Mouse (Mus musculus) spleen, embryonic (tissue): ENCODE measurements at regions not wholly inside any gene's neighbourhood (a gene's known extent, or its start where the extent isn't known, plus 50 kb on each side); places are given as distances from the start of the nearest gene placed in this dataset.

ENCODE experiments used
- CTCF ChIA-PET: fragments of 350-600 bp; sonication (Branson Sonifier 250); formaldehyde crosslinking; loops from one replicate; lab custom pipeline; 2022; lab: Charles Lee

DNA sequence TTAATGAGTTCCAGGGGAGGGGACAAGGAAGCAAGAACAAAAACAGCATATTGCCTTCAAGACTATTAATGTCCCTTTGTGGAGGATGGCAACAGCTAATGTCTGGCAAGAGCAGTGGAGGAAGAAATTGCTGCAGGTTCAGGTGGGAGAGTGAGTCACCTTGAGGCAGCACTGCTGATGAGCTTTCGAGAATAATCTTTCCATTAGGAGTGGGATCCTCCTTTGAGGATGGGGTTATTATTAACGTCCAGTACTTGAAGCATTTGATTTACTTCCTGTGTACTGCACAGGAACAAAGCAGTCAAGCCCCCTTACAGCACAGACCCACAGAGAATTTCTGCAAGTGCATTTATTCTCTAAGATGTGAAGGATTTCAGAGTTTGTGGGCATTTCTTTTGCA lies 671.2 kb upstream of the Stxbp6 start:
- CTCF ChIA-PET = no interaction called here

DNA sequence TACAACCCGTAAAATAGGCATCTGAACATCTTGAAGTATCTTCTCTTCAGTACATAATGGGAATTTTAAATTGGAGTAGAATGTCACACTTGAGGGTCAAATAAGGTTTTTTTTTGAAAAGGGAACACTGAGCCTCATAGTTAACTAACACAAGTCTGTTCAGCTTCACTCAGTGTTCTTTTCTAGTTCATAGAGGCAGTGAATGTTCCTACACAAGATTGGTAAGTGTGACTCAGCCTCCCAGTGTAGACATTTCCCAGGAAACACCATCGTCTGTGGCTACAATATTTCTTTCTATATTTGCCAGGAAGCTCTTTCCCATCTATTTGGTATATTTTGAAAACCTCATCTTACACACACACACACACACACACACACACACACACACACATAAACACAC lies 670.1 kb upstream of the Stxbp6 start:
- CTCF ChIA-PET = no interaction called here

DNA sequence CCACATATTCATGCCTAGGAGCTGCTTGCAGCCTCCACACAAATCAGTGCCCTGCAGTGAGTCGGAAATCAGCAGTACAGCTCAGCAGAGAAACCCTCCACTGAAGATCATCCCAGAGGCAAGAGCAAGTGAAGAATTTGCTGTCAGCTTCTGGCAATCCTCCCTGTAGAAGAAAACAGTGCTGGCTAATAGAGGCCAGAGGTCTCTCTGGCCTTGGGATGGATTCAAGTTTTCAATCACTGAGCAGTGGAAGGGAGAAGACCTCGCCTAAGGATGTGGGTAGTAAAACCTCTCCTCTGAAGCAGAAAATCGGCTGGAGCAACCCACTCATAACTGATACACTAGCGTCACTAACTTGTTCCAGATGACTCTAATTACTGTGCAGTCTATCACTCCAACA lies 659.2 kb upstream of the Stxbp6 start:
- CTCF ChIA-PET = no interaction called here

DNA sequence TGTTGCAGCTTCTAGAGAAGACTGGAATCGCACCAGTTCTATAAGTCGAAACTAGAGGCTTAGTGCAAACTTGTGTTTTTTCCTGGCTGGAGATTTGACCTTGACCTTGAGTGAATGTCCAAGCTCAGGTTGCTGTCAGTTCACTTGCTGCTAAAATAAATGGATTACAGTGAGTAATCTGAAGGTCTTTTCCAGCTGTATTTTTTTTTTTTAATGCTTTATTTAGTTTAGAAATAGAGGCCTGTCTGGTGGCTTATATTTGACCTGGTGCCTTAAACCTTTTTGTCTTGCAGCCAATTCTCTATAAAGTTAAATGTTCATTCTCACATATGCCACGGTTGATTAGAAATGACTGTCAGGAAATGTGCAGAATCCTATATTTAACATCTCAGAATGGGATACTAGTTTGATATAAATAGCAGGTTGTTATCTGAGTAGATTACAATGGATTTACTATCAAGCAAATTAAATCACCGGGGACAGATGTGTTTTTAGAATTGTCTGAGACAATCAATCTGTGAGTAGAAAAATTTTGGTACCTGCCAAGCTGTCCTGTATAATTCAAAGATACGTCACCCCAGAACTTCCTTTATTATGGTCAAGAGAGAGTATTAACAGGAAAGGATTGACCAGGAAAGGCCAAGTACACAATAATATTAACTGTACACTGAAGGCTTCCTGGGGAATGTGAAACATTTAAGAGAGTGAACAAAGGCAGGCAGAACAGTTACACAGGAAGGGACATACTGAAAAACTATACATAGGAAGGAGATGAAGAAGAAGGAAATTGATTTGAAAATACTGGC lies 650.3 kb upstream of the Stxbp6 start:
- CTCF ChIA-PET = no interaction called here

DNA sequence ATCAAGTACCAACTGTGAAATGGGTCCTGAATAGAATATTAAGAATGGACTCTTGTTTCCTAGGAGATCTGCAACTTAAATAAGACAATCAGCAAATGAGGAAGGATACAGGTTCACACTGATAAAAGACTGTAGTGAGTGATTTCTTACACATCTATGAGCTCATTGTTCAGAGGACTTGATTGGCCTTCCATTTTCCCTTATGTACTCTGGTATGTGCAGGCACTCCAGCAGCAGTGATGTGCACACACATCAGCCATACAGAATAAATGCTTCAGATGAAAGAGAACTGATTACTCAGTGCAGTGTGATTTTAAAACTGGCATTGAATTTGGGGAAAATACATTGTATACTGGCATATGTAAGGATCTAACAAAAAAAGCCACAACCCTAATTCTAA lies 636.8 kb upstream of the Stxbp6 start:
- CTCF ChIA-PET = no interaction called here

DNA sequence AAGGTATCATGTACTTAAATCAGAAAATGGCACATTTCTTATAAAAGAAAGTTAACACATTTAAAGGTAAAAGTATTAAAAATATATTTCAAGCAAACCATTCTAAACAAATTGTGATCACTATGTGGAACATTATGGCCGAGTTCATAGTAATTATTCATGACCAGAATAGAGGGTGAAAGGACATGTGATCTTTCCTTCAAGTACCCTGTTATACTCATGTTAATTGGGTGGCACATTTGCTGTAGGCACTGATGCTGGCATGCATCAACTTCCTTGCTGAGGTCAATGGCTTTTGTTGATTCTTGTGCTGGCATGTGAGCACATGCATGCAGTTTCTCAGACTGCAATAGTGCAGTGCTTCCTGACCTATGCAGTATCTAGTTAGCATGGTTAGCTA lies 636.3 kb upstream of the Stxbp6 start:
- CTCF ChIA-PET = no interaction called here

DNA sequence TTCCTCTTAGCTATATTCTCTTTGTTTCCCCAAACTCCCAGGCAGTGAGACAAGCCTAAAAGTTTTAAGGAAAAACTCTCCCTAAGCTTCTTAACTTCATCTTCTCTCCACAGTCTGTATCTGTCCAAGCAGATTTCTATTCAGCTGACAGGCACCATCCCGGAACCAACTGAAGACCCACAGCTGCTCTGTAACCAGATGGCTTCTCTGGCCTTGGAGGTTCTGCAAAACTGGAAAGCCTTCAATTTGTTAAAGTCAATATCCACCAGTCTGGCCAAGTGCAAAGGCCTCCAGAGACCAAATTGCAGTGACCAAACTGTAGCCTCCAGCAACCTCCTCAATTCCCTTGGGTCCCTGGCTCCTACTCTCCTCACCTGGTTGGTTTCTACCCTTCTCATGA lies 614.8 kb upstream of the Stxbp6 start:
- CTCF ChIA-PET = no interaction called here

DNA sequence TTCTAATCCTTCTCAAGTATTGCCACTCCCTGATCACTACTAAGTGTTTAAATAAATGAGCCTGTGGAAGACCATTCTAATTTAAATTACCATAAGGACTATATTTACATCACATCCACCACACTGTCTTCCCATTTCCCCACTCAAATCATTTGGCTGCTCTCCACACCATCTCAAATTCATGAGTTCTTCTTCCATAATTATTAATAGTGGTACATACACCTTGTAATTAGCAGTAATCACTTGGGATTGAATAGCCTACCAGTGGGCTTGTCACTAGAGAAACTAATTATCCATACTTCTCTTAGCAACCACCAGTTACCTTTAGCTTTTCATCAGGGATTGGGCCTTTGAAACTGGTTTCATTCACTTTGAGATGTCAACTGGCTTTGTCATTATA lies 612.3 kb upstream of the Stxbp6 start:
- CTCF ChIA-PET = no interaction called here

DNA sequence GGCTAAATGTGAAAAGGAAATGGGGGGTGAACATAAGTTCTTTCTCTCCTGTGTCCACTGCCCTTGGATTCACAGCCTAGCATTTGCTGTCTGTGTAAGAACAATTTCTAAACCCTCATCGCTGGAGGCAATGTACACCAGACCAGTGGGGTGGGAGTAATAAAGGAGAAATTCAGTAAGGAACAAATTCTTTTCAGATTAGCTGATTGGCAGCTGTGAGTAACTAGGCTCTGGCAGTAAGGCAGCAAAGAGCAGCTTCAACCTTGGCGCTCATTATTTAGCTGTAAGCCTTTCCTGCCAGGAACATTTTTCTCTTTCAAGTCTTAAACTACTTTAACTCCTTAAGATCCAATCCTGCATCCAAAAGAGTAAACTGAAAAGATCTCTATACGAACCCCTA lies 597.9 kb upstream of the Stxbp6 start:
- CTCF ChIA-PET = no interaction called here

DNA sequence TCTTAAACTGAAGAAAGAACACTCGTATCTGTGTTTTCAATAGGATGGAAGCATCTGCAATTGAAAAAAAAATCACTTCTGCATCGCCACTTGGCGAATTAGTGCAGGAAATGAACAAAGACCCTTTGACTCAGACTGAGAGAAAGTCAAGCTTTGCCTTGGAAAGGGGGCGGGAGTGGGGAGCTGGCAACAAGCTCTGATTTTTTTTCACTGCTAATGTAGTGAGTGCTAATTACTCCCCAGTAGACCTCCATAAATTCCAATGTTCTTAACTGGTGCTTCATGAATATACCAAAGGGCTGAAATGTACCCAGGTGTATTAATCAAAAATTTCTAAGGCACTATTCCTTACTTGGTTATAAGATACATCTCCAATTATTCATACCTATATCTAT lies 597.0 kb upstream of the Stxbp6 start:
- CTCF ChIA-PET = no interaction called here

DNA sequence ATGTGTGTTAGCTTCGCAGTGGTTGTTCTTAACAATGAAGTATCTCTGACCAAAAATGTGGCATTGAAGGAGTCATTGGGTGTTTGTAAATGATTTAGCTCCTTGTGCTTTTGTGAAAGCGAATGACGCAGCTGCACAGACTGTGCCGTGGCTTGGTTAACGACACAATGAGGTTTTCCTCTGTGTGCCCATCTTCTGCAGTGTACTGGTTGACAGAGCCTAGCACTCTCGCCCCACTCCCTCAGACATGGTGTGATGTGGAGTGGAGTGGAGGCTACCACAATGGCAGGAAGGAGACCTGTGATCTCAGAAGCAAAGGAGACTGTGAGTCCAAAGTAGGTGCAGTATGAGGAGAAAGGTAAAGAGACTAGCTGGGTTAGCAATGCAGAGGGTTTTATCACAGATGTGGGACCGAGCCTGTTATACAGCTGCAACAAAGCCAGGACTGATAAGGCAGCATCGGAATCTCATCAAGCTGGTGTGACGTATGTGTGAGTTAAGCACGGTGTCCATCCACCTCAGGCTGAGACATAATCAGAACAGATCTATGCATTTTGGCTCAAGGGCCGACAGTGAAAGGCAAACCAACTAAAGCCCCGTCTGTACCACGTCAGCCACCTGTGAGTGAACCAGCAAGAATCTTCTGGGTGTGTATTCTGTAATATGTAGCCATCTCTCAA lies 596.5 kb upstream of the Stxbp6 start:
- CTCF ChIA-PET = no interaction called here

DNA sequence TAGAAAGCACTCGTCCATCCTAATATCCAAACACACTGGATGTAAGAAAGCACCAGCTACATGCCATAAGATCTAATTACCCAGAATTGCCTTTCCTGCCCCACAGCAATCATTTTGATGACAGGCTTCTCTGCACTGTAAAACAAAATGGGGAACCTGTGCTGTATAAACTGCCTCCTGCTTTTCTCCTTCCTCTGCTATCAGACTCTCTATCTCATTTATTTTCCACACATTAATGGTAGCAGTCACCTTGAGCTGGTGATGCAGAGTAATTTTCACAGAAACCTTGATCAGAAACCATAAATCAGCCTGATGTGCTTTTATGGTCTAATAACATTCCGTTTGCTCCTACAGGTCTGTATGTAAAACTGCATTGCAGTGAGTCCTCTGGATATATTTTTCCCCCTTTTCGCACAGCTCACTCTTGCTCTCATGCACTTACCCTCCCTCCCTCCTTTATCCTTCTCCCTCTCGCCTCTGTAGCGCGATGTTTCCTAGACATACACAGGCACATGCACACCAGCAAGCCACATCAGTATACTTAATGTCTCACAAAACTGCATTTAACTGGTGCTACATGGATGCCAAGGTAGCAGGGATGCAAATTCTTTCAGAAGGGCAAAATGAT lies 595.9 kb upstream of the Stxbp6 start:
- CTCF ChIA-PET = no interaction called here

DNA sequence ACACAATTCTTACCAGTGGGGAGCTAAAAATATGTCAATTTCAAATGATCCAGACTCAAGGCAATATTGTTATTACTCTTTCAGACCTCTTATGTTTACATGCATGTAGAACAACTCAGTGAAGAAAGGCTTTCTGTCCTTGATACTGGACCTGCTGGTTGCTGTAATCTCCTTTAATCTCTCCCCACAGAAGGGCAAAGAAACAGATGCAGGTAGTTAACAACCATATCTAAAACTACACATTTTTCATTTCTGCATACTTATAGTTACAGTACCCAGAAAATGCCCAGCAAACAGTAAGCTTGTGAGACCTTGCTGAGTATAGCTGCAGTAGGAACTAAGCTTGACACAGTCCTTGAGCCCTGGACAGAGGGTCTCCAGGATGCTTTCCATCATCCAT lies 585.1 kb upstream of the Stxbp6 start:
- CTCF ChIA-PET = no interaction called here

DNA sequence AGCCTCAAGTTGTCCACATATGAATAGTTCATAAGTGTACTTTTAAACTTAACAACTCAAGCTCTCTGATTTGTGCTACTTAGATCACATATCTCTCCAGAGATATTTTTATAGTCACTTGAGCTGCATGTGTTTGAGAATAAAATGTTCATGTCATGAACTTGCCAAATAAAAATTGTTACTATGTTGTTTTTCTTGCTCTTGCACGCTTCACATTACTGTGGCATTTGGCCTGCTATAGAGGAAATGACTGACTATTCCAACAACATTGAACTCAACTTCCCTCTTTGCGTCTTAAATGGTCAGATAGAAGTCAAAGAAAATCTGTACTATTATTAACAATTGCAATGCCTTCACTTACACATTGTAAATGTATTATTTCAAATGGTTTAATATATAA lies 582.1 kb upstream of the Stxbp6 start:
- CTCF ChIA-PET = no interaction called here

DNA sequence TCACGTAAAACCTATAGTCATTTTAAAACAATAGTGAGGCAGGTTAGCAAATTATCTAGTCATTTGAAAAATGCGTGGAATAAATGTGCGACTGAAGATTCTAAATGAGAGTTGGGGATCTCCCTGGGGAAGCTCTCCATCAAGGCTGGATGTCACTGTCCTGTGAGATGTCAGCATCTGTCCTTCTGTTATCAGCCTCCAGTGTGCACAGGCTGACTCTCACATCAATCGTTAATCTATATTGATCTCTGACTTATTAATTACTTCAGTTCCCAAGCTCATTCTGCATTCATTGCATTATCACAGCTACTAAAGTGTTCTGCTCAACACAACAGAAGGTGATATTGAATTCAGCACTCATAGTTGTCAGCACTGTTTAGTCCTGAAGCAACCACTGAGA lies 574.1 kb upstream of the Stxbp6 start:
- CTCF ChIA-PET = no interaction called here

DNA sequence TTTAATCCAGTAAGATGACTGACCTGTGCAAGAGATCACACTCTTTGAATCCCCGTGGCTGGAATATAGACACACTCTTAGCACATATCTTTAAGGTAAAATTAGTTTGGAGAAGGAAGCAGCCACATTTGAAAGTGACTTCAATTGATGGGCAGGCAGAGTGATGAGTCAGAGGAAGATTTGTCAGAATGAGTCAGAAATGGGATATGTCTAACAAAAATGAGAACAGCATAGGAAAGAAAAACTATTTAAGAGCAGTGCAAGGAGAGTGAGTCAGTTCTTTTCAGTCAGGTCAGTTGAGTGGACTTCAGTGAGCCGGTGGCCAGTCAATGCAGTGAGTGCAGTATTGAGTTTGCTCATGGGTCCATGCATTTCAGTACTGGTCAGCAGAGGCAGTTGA lies 569.7 kb upstream of the Stxbp6 start:
- CTCF ChIA-PET = no interaction called here

DNA sequence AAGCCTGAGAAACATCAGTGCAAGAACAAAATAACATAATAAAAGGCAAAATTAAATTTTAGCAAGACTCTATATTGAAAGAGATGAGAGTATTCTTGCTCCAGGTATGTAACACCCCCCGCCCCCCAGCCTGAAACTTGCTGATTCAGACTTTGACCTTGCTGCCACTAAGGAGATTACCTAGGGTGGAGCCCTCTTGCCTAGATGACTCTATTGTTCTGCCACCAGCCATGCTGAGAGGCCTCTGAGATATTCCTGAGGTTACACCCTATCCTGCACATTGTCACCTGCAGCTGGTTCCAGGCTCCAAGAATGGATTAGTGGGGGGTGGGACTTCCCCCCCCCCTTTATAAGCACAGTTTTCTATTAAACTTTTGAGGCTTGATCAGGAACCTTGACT lies 548.3 kb upstream of the Stxbp6 start:
- CTCF ChIA-PET = no interaction called here

DNA sequence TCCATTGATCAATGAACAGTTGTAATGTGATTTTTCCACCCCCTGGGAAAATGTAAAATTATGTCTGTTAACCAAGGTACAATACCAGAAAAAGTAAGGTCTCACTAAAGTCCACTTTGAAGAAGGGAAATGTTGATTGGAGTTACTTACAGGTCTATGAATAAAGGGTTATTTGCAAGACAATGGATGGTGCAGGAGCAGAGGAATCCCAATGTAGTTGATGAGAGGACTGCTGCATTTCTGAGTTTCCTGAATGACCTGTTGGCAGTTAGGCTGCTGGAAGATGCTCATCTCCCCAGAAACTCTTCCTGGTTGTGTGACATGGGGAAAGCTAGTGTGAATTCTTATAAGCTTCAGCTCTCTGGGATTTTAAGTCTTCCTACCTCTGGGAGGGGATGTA lies 545.5 kb upstream of the Stxbp6 start:
- CTCF ChIA-PET = no interaction called here

DNA sequence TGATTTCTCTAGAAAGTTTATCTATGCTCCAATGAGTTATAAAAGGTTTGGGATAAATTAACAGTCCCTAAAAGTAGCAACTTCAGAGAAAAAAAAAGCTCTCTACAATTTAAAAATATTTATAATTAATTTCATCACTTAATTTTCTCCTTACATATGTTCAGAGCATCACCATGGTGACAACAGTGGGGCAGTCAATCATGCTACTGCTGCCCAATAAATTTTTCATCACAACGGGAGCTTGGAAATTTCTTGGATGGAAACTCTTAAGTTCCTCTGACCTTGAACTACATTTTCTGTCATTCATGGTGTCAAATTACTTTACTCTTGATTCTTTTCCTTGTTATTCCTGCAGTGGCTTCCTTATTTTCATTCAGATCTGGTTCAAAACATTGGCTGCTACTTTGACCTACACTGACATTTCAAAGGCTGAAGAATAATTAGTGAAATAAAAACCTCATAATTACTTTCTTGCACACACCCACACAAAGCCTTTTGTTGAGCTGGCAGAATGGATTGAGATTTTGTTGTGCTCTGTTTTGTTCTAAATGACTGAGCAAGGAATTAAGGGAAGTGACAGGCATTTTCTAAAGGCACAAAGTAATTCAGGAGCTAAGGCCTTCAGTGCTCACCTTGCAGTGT lies 540.1 kb upstream of the Stxbp6 start:
- CTCF ChIA-PET = no interaction called here

DNA sequence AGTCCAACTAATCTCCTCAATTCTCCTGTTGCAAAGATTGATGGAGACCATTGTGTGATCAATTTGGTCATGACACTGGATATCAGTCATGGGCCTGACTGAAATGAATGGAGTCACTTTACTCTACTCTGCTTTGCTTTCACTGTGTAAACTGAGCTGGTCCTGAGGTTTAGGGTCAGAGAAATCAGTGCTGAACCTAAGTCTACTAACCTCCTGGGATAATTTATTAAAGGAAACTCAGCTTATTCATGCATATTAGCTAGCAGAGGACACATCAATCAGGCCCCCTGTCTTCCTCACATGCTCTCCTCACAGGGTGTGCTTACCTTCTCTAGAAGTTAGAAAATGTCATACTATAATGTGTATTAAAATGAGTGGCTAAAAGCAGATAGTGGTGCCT lies 539.6 kb upstream of the Stxbp6 start:
- CTCF ChIA-PET = no interaction called here

DNA sequence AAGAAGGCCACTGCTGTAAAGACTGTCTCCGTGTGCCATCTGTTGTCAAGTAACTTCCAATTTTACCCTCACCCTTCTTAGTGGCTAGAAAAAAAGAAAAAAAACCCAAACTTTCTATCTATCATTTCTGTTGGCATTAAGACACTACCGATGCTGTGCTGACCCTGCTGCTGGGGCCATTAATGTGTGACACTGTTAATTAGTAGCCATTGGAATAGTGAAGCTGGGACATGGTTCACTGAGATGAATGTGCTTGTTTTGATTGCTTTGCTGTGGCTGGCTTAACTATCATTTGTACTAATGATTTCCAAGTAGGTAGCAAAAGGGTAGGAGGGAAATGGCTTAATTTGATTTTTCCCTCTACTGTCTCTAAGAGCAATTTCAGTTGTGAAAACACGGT lies 524.9 kb upstream of the Stxbp6 start:
- CTCF ChIA-PET = no interaction called here

DNA sequence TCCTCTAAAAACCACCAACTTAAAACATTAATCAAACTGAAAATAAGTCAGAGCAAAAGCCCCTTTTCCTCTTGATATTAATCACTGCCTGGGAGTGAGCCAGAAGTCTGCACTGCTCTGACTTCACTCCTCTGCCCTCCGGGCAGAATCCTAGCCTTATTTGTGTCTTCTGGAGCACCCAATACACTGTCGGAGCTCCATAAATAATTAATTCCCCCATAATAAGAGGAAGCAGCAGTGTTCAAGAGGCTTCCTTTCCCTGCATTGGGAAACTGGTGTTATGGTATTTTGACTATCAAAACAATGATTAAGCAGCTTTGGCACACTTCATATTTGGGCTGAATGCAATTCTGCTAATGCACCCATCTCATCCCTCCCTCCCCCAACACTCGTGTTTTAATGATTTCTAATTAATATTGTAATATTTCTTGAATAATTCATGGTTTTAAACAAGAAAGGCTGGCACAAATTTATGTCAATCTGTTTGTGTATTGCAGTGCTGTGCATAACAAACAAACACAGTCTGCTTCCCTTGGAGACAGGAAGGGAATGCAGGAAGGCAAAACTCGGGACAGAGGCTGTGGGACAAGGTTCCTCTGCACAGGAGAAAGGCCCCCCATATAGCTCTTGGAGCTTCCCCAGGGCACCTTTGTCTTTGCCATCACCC lies 523.5 kb upstream of the Stxbp6 start:
- CTCF ChIA-PET = no interaction called here
